Mouse (Mus musculus): Measurements from ENCODE around the gene Slc4a1. TPM values are rescaled to one million over a fixed set of nuclear protein-coding genes. Genes with fewer than 3 reads are reported as not detected.

Gene Slc4a1
- polyA plus RNA-seq, 1 experiment from 2014 or later, result 5.6 TPM

DNA sequence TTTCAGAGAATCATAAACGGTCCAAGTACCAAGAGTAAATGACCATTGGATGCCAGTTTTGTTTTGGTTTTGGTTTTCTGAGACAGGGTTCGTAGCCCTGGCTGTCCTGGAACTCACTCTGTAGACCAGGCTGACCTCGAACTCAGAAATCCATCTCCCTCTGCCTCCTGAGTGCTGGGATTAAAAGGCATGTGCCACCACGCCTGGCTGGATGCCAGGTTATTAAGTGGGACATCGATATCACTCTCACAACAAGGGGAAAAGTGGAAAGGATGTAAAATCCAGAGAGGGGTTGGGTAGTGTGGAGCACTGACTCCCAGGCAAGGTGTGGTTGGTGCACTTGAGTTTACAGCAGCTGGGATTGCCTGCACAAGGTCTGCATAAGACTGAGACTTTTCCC is 14.1 kb upstream of the Slc4a1 start:
- no peak overlapping the region for H3K4me3 ChIP-seq (ENCODE audit: control insufficient read depth in 1 of 2, insufficient read depth in 1 of 2, low read depth in 1 of 2, low read length in 2 of 2)
- no peak overlapping the region for H3K9ac ChIP-seq (ENCODE audit: low read length)
- no peak for ATAC-seq (ENCODE audit: insufficient number of reproducible peaks, insufficient read depth, low FRiP score, low read depth)
- peaks cover 12 to 18% of the 10 kb centered on the region in 2 experiments for H3K4me1 ChIP-seq (ENCODE audit: control insufficient read depth in 2 of 2, insufficient read depth in 2 of 2, low read length in 2 of 2)
- no peak overlapping the region for H3K27ac ChIP-seq (replicated peaks in 1 of 2; ENCODE audit: control insufficient read depth in 1 of 2, insufficient read depth in 1 of 2, low read depth in 2 of 2, low read length in 2 of 2)
- H3K4me2 ChIP-seq (ENCODE audit: low read length), result no peak overlapping the region
- no peaks in the 10 kb centered on the region for H3K36me3 ChIP-seq (ENCODE audit: control insufficient read depth, insufficient read depth, low read length)
- 65% methylated on average over 5 of the region's 5 CpGs for WGBS
- no peaks in the 10 kb centered on the region for H3K9me3 ChIP-seq (ENCODE audit: control insufficient read depth, low read length)
- H3K27me3 ChIP-seq (ENCODE audit: control insufficient read depth, insufficient read depth, low read length), result no peaks in the 10 kb centered on the region

DNA sequence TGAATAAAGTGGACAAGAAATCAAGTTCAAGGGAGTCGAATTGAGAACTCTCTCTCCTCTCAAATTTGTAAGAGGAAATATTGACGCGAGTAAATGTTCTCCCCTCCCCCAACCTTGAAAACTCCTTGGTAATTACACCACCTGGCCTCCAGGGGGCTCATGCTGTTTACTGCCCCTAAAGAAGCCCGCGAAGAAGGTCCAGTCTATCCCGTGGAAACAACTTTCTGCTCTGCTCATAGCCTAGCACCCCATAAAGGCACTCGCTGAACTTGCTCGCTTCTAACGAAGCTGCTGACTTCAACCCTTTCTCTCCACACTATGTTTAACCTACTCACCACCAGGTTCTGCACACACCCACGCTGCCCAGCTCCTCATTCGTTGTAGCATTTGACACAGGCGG is 11.2 kb upstream of the Slc4a1 start:
- 52% methylated on average over 12 of the region's 12 CpGs for WGBS
- H3K9ac ChIP-seq (ENCODE audit: low read length), result no peak overlapping the region
- no peak overlapping the region for H3K27ac ChIP-seq (replicated peaks in 1 of 2; ENCODE audit: control insufficient read depth in 1 of 2, insufficient read depth in 1 of 2, low read depth in 2 of 2, low read length in 2 of 2)
- no peak for ATAC-seq (ENCODE audit: insufficient number of reproducible peaks, insufficient read depth, low FRiP score, low read depth)
- H3K27me3 ChIP-seq (ENCODE audit: control insufficient read depth, insufficient read depth, low read length), result no peaks in the 10 kb centered on the region; the same call in 1 of the 2 replicates
- H3K4me2 ChIP-seq (ENCODE audit: low read length), result no peak overlapping the region
- H3K9me3 ChIP-seq (ENCODE audit: control insufficient read depth, low read length), result no peaks in the 10 kb centered on the region
- peaks cover 14 to 20% of the 10 kb centered on the region in 2 experiments for H3K4me1 ChIP-seq (ENCODE audit: control insufficient read depth in 2 of 2, insufficient read depth in 2 of 2, low read length in 2 of 2)
- H3K4me3 ChIP-seq (ENCODE audit: control insufficient read depth in 1 of 2, insufficient read depth in 1 of 2, low read depth in 1 of 2, low read length in 2 of 2), result no peak overlapping the region
- no peaks in the 10 kb centered on the region for H3K36me3 ChIP-seq (ENCODE audit: control insufficient read depth, insufficient read depth, low read length)

DNA sequence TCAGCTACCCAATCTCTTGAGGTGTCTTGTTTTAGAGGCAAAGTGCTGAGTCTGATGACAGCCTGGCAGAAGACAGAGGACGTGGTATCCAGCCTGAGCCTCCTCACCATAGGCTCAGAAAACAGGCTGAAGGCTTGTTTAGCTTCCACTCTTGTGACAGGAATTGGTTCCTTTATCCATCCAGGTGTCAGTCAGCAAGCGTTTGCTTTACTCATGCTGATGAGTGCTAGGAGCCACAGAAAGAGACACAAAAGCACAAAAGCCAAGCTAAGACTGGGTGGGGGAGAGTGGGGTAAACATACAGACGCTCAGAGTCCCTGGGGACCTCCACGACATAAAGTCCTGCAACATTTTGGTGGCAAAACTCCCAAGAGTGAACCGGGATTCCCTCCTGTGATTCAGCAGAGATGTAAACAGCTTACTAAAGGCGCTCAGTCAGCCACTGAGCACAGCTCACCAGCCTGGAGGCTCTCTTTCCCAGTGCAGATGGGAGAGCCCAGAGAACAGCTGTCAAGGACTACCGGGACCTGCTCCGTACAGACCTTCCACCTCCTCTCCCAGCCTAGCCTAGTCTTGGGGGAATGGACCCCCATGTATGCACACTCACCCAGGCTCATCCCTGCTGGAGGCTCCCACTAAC is 10.3 kb upstream of the Slc4a1 start:
- Histone ChIP-seq H3K9ac (ENCODE audit: low read length) (peak overlapping the region; percentile 67; the same call in 1 of the 2 replicates), H3K27ac (replicated peaks in 1 of 2; ENCODE audit: control insufficient read depth in 1 of 2, insufficient read depth in 1 of 2, low read depth in 2 of 2, low read length in 2 of 2) (peak overlapping the region; percentile 9 to 10; a peak in 2 of 4 replicates), H3K4me2 (ENCODE audit: low read length) (peak overlapping the region; percentile 70), H3K36me3 (ENCODE audit: control insufficient read depth, insufficient read depth, low read length) (no peaks in the 10 kb centered on the region), H3K9me3 (ENCODE audit: control insufficient read depth, low read length) (no peaks in the 10 kb centered on the region), H3K4me3 (ENCODE audit: control insufficient read depth in 1 of 2, insufficient read depth in 1 of 2, low read depth in 1 of 2, low read length in 2 of 2) (peak overlapping the region in 1 of 2 experiments; percentile 23; a peak in 2 of 4 replicates), H3K27me3 (ENCODE audit: control insufficient read depth, insufficient read depth, low read length) (no peaks in the 10 kb centered on the region; the same call in 1 of the 2 replicates), H3K4me1 (ENCODE audit: control insufficient read depth in 2 of 2, insufficient read depth in 2 of 2, low read length in 2 of 2) (peaks cover 14 to 20% of the 10 kb centered on the region in 2 experiments)
- ATAC-seq (ENCODE audit: insufficient number of reproducible peaks, insufficient read depth, low FRiP score, low read depth), result no peak
- WGBS, result 18% methylated on average over 8 of the region's 8 CpGs

DNA sequence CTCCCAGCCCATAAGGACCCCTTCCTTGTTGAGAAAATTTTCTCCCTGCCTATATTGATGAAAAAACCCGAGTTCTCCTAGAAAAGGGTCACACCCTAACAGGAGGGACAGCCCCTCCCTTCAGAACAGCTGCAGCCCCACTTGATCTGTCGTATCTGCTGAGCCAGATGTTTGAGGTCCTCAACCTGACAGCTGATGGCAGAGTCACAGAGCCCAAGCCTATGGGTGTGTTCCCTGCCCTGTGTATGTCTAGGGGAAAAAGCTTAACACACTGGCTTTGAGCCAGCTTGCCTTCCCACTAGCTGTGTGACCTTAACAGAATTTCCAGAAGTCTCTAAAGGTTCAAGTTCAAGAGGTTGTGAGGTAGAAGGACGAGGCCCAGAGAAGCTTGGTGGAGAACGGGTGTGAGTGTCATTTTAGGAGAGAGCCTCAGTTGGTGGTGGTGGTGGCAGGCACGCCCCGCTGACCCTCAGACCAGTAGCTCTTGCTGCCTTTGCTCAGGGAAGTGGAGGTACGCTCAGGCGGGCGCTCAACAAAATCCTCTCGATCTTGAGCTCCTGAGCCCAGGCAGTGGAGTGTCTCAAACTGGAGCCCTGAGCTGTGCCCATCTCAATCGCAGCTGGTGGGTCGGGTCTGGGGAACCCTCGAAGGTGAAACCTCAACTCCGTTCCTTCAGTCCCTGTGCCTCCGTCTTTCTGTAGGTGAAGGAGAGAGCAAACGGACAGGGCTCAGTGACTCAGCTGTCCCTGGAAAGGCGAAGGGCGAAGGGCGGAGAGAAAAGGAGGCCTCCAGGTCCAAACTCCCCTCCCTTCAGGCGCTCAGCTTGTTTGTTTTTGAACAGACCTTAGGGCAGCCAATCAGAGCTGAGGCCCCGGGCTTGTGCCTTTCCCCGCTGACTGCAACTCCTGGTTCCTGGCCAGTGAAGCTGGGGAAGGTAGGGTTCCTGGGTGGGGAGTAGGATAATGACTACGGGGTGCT is 9.5 kb upstream of the Slc4a1 start:
- ATAC-seq (ENCODE audit: insufficient number of reproducible peaks, insufficient read depth, low FRiP score, low read depth), result peak; percentile 44
- Histone ChIP-seq H3K4me2 (ENCODE audit: low read length) (peak overlapping the region; percentile 70), H3K9me3 (ENCODE audit: control insufficient read depth, low read length) (no peaks in the 10 kb centered on the region), H3K27ac (replicated peaks in 1 of 2; ENCODE audit: control insufficient read depth in 1 of 2, insufficient read depth in 1 of 2, low read depth in 2 of 2, low read length in 2 of 2) (peak overlapping the region; percentile 8 to 24; a peak in 1 of 4 replicates), H3K36me3 (ENCODE audit: control insufficient read depth, insufficient read depth, low read length) (no peaks in the 10 kb centered on the region), H3K4me3 (ENCODE audit: control insufficient read depth in 1 of 2, insufficient read depth in 1 of 2, low read depth in 1 of 2, low read length in 2 of 2) (peak overlapping the region; percentile 23 to 29), H3K9ac (ENCODE audit: low read length) (peak overlapping the region; percentile 67), H3K4me1 (ENCODE audit: control insufficient read depth in 2 of 2, insufficient read depth in 2 of 2, low read length in 2 of 2) (peaks cover 14 to 20% of the 10 kb centered on the region in 2 experiments), H3K27me3 (ENCODE audit: control insufficient read depth, insufficient read depth, low read length) (no peaks in the 10 kb centered on the region; the same call in 1 of the 2 replicates)
- 5% methylated on average over 23 of the region's 23 CpGs for WGBS

DNA sequence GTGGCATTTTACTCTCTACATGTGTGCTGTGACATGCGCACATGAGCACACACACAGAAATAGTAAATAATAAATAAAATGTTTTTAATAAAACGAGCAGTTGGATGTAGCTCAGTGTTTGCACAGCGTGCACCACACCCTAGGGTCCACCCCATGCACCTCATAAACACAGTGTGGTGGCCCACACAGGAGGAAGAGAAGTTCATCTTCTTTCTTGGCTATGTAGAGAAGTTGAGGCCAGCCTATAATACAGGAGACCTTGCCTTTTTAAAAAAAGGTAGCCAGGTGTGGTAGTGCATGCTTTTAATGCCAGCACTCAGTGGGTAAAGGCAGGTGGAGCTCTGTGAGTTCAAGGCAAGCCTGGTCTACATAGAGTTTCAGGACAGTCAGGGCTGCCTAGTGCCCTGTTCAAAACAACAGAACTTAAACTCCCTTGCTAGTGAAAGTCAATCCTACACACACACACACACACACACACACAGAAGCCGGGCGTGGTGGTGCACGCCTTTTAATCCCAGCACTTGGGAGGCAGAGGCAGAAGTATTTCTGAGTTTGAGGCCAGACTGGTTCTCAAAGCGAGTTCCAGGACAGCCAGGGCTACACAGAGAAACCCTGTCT is 8.2 kb upstream of the Slc4a1 start:
- Histone ChIP-seq H3K27me3 (ENCODE audit: control insufficient read depth, insufficient read depth, low read length) (no peaks in the 10 kb centered on the region; the same call in 1 of the 2 replicates), H3K27ac (replicated peaks in 1 of 2; ENCODE audit: control insufficient read depth in 1 of 2, insufficient read depth in 1 of 2, low read depth in 2 of 2, low read length in 2 of 2) (no peak overlapping the region), H3K9ac (ENCODE audit: low read length) (no peak overlapping the region), H3K36me3 (ENCODE audit: control insufficient read depth, insufficient read depth, low read length) (no peaks in the 10 kb centered on the region), H3K4me1 (ENCODE audit: control insufficient read depth in 2 of 2, insufficient read depth in 2 of 2, low read length in 2 of 2) (peaks cover 14 to 20% of the 10 kb centered on the region in 2 experiments), H3K4me2 (ENCODE audit: low read length) (no peak overlapping the region), H3K4me3 (ENCODE audit: control insufficient read depth in 1 of 2, insufficient read depth in 1 of 2, low read depth in 1 of 2, low read length in 2 of 2) (no peak overlapping the region), H3K9me3 (ENCODE audit: control insufficient read depth, low read length) (no peaks in the 10 kb centered on the region)
- ATAC-seq (ENCODE audit: insufficient number of reproducible peaks, insufficient read depth, low FRiP score, low read depth), result no peak
- WGBS, result 80% methylated on average over 7 of the region's 7 CpGs

DNA sequence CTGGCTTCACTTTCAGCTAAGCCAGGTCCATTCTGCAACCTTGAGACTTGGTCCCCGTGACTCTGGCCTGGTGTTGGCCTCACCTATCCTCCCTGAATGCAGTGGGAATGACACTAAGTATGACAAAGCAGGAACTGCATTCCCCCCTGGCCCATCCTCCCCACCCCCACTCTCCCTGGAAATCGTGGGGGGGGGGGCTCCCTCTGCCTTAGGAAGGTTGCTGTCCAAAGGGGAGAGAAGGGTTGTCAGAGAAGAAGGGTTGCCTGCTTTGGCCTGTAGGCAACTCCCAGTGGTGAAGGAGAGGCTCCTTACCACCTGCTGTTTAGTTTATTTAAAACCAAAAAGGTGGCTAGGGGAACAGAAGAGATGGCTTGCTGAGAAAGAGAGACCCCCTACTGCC is 7.6 kb upstream of the Slc4a1 start:
- 25% methylated on average over 2 of the region's 2 CpGs for WGBS

DNA sequence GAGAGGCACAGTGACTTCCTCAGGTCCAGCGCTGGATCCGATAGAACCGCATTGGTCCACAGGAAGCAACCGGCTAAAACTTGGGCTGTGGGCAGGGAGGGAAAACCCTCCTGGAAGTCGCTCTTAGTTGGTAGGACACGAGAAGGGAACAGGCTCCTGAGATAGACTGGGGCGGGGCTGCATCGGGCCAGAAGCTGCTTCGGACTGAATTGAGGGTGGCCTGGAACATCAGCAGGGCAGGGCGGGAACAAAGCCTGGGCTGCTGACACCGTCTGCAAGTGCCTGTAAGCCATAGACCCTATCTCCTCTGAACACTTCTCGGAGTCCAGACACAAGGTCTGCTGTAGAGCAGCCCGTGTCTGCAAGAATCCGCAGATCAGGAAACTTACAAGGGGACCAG is 6.9 kb upstream of the Slc4a1 start:
- peak; percentile 38; the same call in 1 of the 2 replicates for ATAC-seq (ENCODE audit: insufficient number of reproducible peaks, insufficient read depth, low FRiP score, low read depth)
- Histone ChIP-seq H3K4me2 (ENCODE audit: low read length) (no peak overlapping the region), H3K9ac (ENCODE audit: low read length) (no peak overlapping the region), H3K9me3 (ENCODE audit: control insufficient read depth, low read length) (no peaks in the 10 kb centered on the region), H3K4me1 (ENCODE audit: control insufficient read depth in 2 of 2, insufficient read depth in 2 of 2, low read length in 2 of 2) (peaks cover 14 to 20% of the 10 kb centered on the region in 2 experiments), H3K36me3 (ENCODE audit: control insufficient read depth, insufficient read depth, low read length) (no peaks in the 10 kb centered on the region), H3K4me3 (ENCODE audit: control insufficient read depth in 1 of 2, insufficient read depth in 1 of 2, low read depth in 1 of 2, low read length in 2 of 2) (no peak overlapping the region), H3K27me3 (ENCODE audit: control insufficient read depth, insufficient read depth, low read length) (no peaks in the 10 kb centered on the region; the same call in 1 of the 2 replicates), H3K27ac (replicated peaks in 1 of 2; ENCODE audit: control insufficient read depth in 1 of 2, insufficient read depth in 1 of 2, low read depth in 2 of 2, low read length in 2 of 2) (no peak overlapping the region)
- 33% methylated on average over 14 of the region's 14 CpGs for WGBS

More for the DNA sequence above, 7.6 kb upstream of the Slc4a1 start:
- Histone ChIP-seq H3K4me1 (ENCODE audit: control insufficient read depth in 2 of 2, insufficient read depth in 2 of 2, low read length in 2 of 2) (peaks cover 14 to 20% of the 10 kb centered on the region in 2 experiments), H3K36me3 (ENCODE audit: control insufficient read depth, insufficient read depth, low read length) (no peaks in the 10 kb centered on the region), H3K9me3 (ENCODE audit: control insufficient read depth, low read length) (no peaks in the 10 kb centered on the region), H3K27me3 (ENCODE audit: control insufficient read depth, insufficient read depth, low read length) (no peaks in the 10 kb centered on the region; the same call in 1 of the 2 replicates), H3K4me2 (ENCODE audit: low read length) (no peak overlapping the region), H3K27ac (replicated peaks in 1 of 2; ENCODE audit: control insufficient read depth in 1 of 2, insufficient read depth in 1 of 2, low read depth in 2 of 2, low read length in 2 of 2) (no peak overlapping the region), H3K4me3 (ENCODE audit: control insufficient read depth in 1 of 2, insufficient read depth in 1 of 2, low read depth in 1 of 2, low read length in 2 of 2) (no peak overlapping the region), H3K9ac (ENCODE audit: low read length) (no peak overlapping the region)
- no peak for ATAC-seq (ENCODE audit: insufficient number of reproducible peaks, insufficient read depth, low FRiP score, low read depth)

All from heart, embryonic 14.5 days (tissue).